Mouse (Mus musculus) CH12.LX (cell line): ENCODE results near the gene Prss30. TPM values are rescaled to one million over a fixed set of nuclear protein-coding genes. Genes with fewer than 3 reads are reported as not detected.

Source experiments
- DNase-seq: peaks from one replicate; pipeline ENCODE4 v3.0.0-alpha.2; 2013; ENCODE audit errors: extremely low read depth
- H3K27ac ChIP-seq: 2 replicates; pipeline ENCODE4 v1.5.1; 2012; ENCODE audit warnings: low read depth, mild to moderate bottlenecking, control low read depth, moderate library complexity; ENCODE audit not compliant: insufficient read depth
- H3K27me3 ChIP-seq: replicated peaks from 2 replicates; pipeline ENCODE3; 2012; ENCODE audit warnings: inconsistent platforms
- H3K36me3 ChIP-seq, 2 experiments: replicated peaks in 1 of 2; 2 replicates each; pipeline versions ENCODE3 to v1.6.1; 2012; ENCODE audit warnings: inconsistent platforms in 1 of 2, low read length in 1 of 2, mild to moderate bottlenecking in 1 of 2, mixed read lengths in 1 of 2, moderate library complexity in 1 of 2; ENCODE audit not compliant: control insufficient read depth in 1 of 2, insufficient read depth in 1 of 2
- H3K4me1 ChIP-seq, 2 experiments: 2 replicates each; pipeline ENCODE4 v1.6.1; 2012; ENCODE audit warnings: inconsistent platforms in 1 of 2, moderate library complexity in 1 of 2; ENCODE audit not compliant: insufficient read depth in 2 of 2, control insufficient read depth in 1 of 2
- H3K4me2 ChIP-seq: 2 replicates; pipeline ENCODE4 v1.6.1; 2012; ENCODE audit warnings: low read depth, mild to moderate bottlenecking, control low read depth; ENCODE audit not compliant: poor library complexity, insufficient read depth, severe bottlenecking
- H3K4me3 ChIP-seq, 3 experiments: fragments of 150-350 bp in 1 of 3; sonication (generic) in 1 of 3; replicated peaks in 1 of 3; 2 replicates each; pipeline versions ENCODE3 to v1.5.1; 2011 to 2012; ENCODE audit warnings: low read depth in 2 of 3, low read length in 2 of 3, mild to moderate bottlenecking in 2 of 3, moderate library complexity in 2 of 3, control low read depth in 1 of 3, improper control_type of control experiment in 1 of 3, inconsistent platforms in 1 of 3, mixed read lengths in 1 of 3; ENCODE audit not compliant: poor library complexity in 1 of 3
- H3K79me2 ChIP-seq: replicated peaks from 2 replicates; pipeline ENCODE4 v1.6.1; 2012; ENCODE audit warnings: mild to moderate bottlenecking, moderate library complexity; ENCODE audit not compliant: control insufficient read depth, poor library complexity, insufficient read depth, severe bottlenecking; ENCODE audit errors: extremely low read depth
- H3K9ac ChIP-seq: 2 replicates; pipeline ENCODE4 v1.6.1; 2012; ENCODE audit warnings: low read depth, mild to moderate bottlenecking, control low read depth, moderate library complexity; ENCODE audit not compliant: insufficient read depth
- H3K9me3 ChIP-seq: replicated peaks from 2 replicates; pipeline ENCODE3; 2012; ENCODE audit warnings: low read length, inconsistent platforms, mixed read lengths
- BHLHE40 ChIP-seq: IDR thresholded peaks from 2 replicates; pipeline ENCODE4 v1.6.1; 2011; ENCODE audit warnings: mild to moderate bottlenecking, low read depth, low read length, improper control_type of control experiment
- CHD2 ChIP-seq: IDR thresholded peaks from 2 replicates; pipeline ENCODE4 v1.6.1; 2011; ENCODE audit warnings: low read length, improper control_type of control experiment
- CTCF ChIP-seq, 2 experiments: IDR thresholded peaks in 1 of 2; conservative IDR thresholded peaks in 1 of 2; 2 replicates each; pipeline ENCODE4 v1.5.1; 2011 to 2012; ENCODE audit warnings: low read depth in 2 of 2, low read length in 2 of 2, improper control_type of control experiment in 1 of 2, inconsistent platforms in 1 of 2, mild to moderate bottlenecking in 1 of 2, moderate library complexity in 1 of 2
- E2F4 ChIP-seq: IDR thresholded peaks from 2 replicates; pipeline ENCODE4 v1.6.1; 2011; ENCODE audit warnings: low read depth, low read length, improper control_type of control experiment; ENCODE audit not compliant: insufficient replicate concordance
- ELF1 ChIP-seq: IDR thresholded peaks from 2 replicates; pipeline ENCODE4 v1.6.1; 2014; ENCODE audit warnings: low read depth, mild to moderate bottlenecking, inconsistent platforms, low read length, improper control_type of control experiment
- GABPA ChIP-seq: IDR thresholded peaks from 2 replicates; pipeline ENCODE4 v1.6.1; 2012; ENCODE audit warnings: low read depth, low read length, improper control_type of control experiment, inconsistent platforms; ENCODE audit not compliant: insufficient replicate concordance
- HCFC1 ChIP-seq: IDR thresholded peaks from 2 replicates; pipeline ENCODE4 v1.6.1; 2012; ENCODE audit warnings: low read depth, mild to moderate bottlenecking, inconsistent platforms, low read length, improper control_type of control experiment
- IRF4 ChIP-seq: IDR thresholded peaks from 2 replicates; pipeline ENCODE4 v1.6.1; 2014; ENCODE audit warnings: low read depth, mild to moderate bottlenecking, inconsistent platforms, low read length, improper control_type of control experiment
- JUN ChIP-seq: IDR thresholded peaks from 2 replicates; pipeline ENCODE4 v1.6.1; 2011; ENCODE audit warnings: low read depth, mild to moderate bottlenecking, low read length, improper control_type of control experiment, moderate library complexity; ENCODE audit not compliant: insufficient read depth
- JUND ChIP-seq: conservative IDR thresholded peaks from 2 replicates; pipeline ENCODE4 v1.6.1; 2011; ENCODE audit warnings: low read depth, low read length, improper control_type of control experiment
- KAT2A ChIP-seq: IDR thresholded peaks from 2 replicates; pipeline ENCODE4 v1.6.1; 2012; ENCODE audit warnings: low read length, improper control_type of control experiment, inconsistent platforms; ENCODE audit not compliant: insufficient replicate concordance
- MAFK ChIP-seq: IDR thresholded peaks from 2 replicates; pipeline ENCODE4 v1.6.1; 2011; ENCODE audit warnings: low read length, improper control_type of control experiment; ENCODE audit not compliant: insufficient replicate concordance
- MAX ChIP-seq: IDR thresholded peaks from 2 replicates; pipeline ENCODE4 v1.6.1; 2011; ENCODE audit warnings: low read length, improper control_type of control experiment
- MAZ ChIP-seq: IDR thresholded peaks from 2 replicates; pipeline ENCODE4 v1.6.1; 2012; ENCODE audit warnings: low read depth, mild to moderate bottlenecking, inconsistent platforms, low read length, improper control_type of control experiment, moderate library complexity
- MXI1 ChIP-seq: IDR thresholded peaks from 2 replicates; pipeline ENCODE4 v1.6.1; 2011; ENCODE audit warnings: mild to moderate bottlenecking, low read depth, low read length, improper control_type of control experiment
- MYC ChIP-seq: IDR thresholded peaks from 2 replicates; pipeline ENCODE4 v1.6.1; 2011; ENCODE audit warnings: low read depth, mild to moderate bottlenecking, improper control_type of control experiment, low read length
- NRF1 ChIP-seq: IDR thresholded peaks from 2 replicates; pipeline ENCODE4 v1.6.1; 2014; ENCODE audit warnings: low read depth, mild to moderate bottlenecking, inconsistent platforms, low read length, improper control_type of control experiment, moderate library complexity
- PAX5 ChIP-seq: IDR thresholded peaks from 2 replicates; pipeline ENCODE4 v1.6.1; 2012; ENCODE audit warnings: low read length, inconsistent platforms, mixed read lengths
- POLR2A ChIP-seq: IDR thresholded peaks from 2 replicates; pipeline ENCODE4 v1.6.1; 2011; ENCODE audit warnings: low read depth, mild to moderate bottlenecking, improper control_type of control experiment, low read length
- POLR2AphosphoS2 ChIP-seq: IDR thresholded peaks from 2 replicates; pipeline ENCODE4 v1.6.1; 2011; ENCODE audit warnings: low read depth, low read length, improper control_type of control experiment
- RAD21 ChIP-seq: IDR thresholded peaks from 2 replicates; pipeline ENCODE4 v1.6.1; 2011; ENCODE audit warnings: low read depth, mild to moderate bottlenecking, low read length, improper control_type of control experiment, moderate library complexity
- SIN3A ChIP-seq: IDR thresholded peaks from 2 replicates; pipeline ENCODE4 v1.6.1; 2012; ENCODE audit warnings: low read length, improper control_type of control experiment, inconsistent platforms
- SMC3 ChIP-seq: IDR thresholded peaks from 2 replicates; pipeline ENCODE4 v1.6.1; 2011; ENCODE audit warnings: low read depth, low read length, improper control_type of control experiment
- TCF12 ChIP-seq: IDR thresholded peaks from 2 replicates; pipeline ENCODE4 v1.6.1; 2014; ENCODE audit warnings: low read depth, mild to moderate bottlenecking, inconsistent platforms, low read length, improper control_type of control experiment
- UBTF ChIP-seq: IDR thresholded peaks from 2 replicates; pipeline ENCODE4 v1.6.1; 2012; ENCODE audit warnings: low read depth, mild to moderate bottlenecking, inconsistent platforms, low read length, improper control_type of control experiment, moderate library complexity
- USF1 ChIP-seq: IDR thresholded peaks from 2 replicates; pipeline ENCODE4 v1.6.1; 2014; ENCODE audit warnings: low read depth, mild to moderate bottlenecking, inconsistent platforms, low read length, improper control_type of control experiment
- ZC3H11A ChIP-seq: IDR thresholded peaks from 2 replicates; pipeline ENCODE4 v1.6.1; 2012; ENCODE audit warnings: low read depth, mild to moderate bottlenecking, inconsistent platforms, low read length, improper control_type of control experiment
- ZKSCAN1 ChIP-seq: IDR thresholded peaks from 2 replicates; pipeline ENCODE4 v1.6.1; 2012; ENCODE audit warnings: low read depth, inconsistent platforms, low read length, improper control_type of control experiment, borderline replicate concordance
- ZNF384 ChIP-seq: IDR thresholded peaks from 2 replicates; pipeline ENCODE4 v1.6.1; 2012; ENCODE audit warnings: low read depth, low read length, improper control_type of control experiment, inconsistent platforms
- dilution Hi-C: fragments of 300-500 bp; cut with MboI; formaldehyde crosslinking; loops from 2 replicates; pipeline ENCODE4 v1.14.3; 2020; ENCODE audit warnings: low sequenced_read_pairs; ENCODE audit not compliant: extremely low pct_unique_long_range_greater_than_20kb, extremely low pct_ligation_motif_present
- in situ Hi-C: fragments of 300-500 bp; cut with MboI; formaldehyde crosslinking; loops from 3 replicates; pipeline ENCODE4 v1.14.3; 2019; ENCODE audit warnings: low sequenced_read_pairs, low pct_ligation_motif_present, low pct_unique_long_range_greater_than_20kb, mixed read lengths
- polyA plus RNA-seq: library from polyadenylated mRNA; unstranded; fragments of >175 nt; gene quantifications from 2 replicates; pipeline ENCODE4 v1.2.1, GENCODE M21; 2012; ENCODE audit warnings: low read depth; ENCODE audit not compliant: insufficient read length
- total RNA-seq, 2 experiments: library from RNA; depleted of rRNA; stranded (reverse); fragments of 300-350 nt in 1 of 2; fragments of >200 nt in 1 of 2; gene quantifications; 2 replicates each; pipeline ENCODE4 v1.2.3; 2012 to 2014

Gene Prss30
- total and polyA plus RNA-seq, 3 experiments = 0.30 to 0.69 TPM; not detected in 1

DNA sequence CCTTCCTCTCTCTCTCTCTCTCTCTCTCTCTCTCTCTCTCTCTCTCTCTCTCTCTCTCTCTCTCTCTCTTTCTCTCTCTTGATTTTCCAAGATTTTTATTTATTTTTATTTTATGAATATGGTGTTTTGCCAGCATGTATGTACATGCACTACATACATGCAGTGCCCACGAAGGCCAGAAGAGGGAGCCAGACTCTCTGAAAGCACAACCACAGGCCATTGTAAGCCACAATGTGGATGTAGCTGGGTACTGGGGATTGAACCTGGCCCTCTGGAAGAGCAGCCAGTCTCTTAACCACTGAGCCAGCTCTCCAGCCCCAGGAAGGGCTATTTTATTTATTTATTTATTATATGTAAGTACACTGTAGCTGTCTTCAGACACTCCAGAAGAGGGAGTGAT lies 11.1 kb downstream of the Prss30 start:
- H3K27me3 ChIP-seq = no peaks in the 10 kb centered on the region
- no peaks in the 10 kb centered on the region for H3K79me2 ChIP-seq
- H3K9me3 ChIP-seq = no peaks in the 10 kb centered on the region
- H3K4me1 ChIP-seq = peaks cover 21 to 41% of the 10 kb centered on the region in 2 experiments
- no peak overlapping the region for H3K9ac ChIP-seq
- no peaks in the 10 kb centered on the region for H3K36me3 ChIP-seq
- no peak overlapping the region for H3K4me3 ChIP-seq
- dilution Hi-C loops = no loop called here
- H3K4me2 ChIP-seq = no peak overlapping the region
- DNase-seq = peak; percentile 70
- no peak overlapping the region for H3K27ac ChIP-seq
- TF ChIP-seq BHLHE40 (no peak), JUN (no peak), ZC3H11A (peak; percentile 22; the same call in 1 of the 2 replicates), GABPA (no peak), SMC3 (peak; percentile 76), E2F4 (no peak), ZNF384 (no peak), NRF1 (no peak), PAX5 (no peak), ELF1 (no peak), CTCF (conservative IDR thresholded peaks at IDR 0.05 in 1 of 2, IDR thresholded peaks at IDR 0.05 in 1 of 2; ENCODE audit: low read depth in 2 of 2, low read length in 2 of 2) (peak; percentile 32 to 83; a peak in 3 of 4 replicates), MAX (no peak), POLR2AphosphoS2 (no peak), MXI1 (no peak), KAT2A (no peak), JUND (no peak), HCFC1 (no peak), SIN3A (no peak), MAFK (no peak), RAD21 (peak; percentile 69)
- TF ChIP-seq, all 38 proteins: peak for 4
- in situ Hi-C loops = loop anchor here (10.0 kb wide), 3 partner anchors 104 to 304 kb away; partner anchors contain the start of genes Bicdl2, Flywch1 and Prss21

DNA sequence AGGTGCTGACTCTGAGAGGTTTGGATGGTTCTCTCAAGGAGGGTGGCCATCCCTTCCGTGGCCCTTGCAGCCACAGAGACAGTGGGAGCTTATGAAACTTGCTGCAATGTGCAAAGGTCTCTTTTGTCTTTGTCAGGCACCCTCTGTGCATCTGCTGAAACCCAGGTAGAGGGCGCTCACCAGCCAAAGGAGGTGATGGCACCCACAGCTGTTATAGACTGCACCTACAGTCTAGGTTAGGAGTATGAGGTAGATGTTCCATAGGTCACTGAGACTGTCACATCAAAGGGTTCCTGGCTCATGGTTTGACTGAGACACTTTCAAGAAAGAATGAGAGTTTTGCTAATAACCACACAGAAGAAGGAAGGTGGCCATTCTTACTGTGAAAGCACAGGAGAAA lies 11.6 kb downstream of the Prss30 start:
- TF ChIP-seq MXI1 (no peak), IRF4 (0 out of 2 replicates have a peak, but pooled peaks have one; percentile 9), ZKSCAN1 (no peak), MYC (no peak), CTCF (conservative IDR thresholded peaks at IDR 0.05 in 1 of 2, IDR thresholded peaks at IDR 0.05 in 1 of 2; ENCODE audit: low read depth in 2 of 2, low read length in 2 of 2) (peak; percentile 8 to 66; a peak in 2 of 4 replicates), BHLHE40 (no peak), SIN3A (peak; percentile 55; the same call in 1 of the 2 replicates), CHD2 (no peak), SMC3 (peak; percentile 43), UBTF (no peak), TCF12 (no peak), RAD21 (peak; percentile 28), NRF1 (no peak), USF1 (no peak), PAX5 (no peak), POLR2A (no peak), MAZ (no peak)
- TF ChIP-seq, all 38 proteins: peak for 5
- no peak overlapping the region for H3K4me2 ChIP-seq
- H3K9ac ChIP-seq = no peak overlapping the region
- peaks cover 21 to 41% of the 10 kb centered on the region in 2 experiments for H3K4me1 ChIP-seq
- H3K27me3 ChIP-seq = no peaks in the 10 kb centered on the region
- DNase-seq = peak; percentile 31
- no peaks in the 10 kb centered on the region for H3K36me3 ChIP-seq
- dilution Hi-C loops = no loop called here
- H3K79me2 ChIP-seq = no peaks in the 10 kb centered on the region
- H3K9me3 ChIP-seq = no peaks in the 10 kb centered on the region
- in situ Hi-C loops = loop anchor here (10.0 kb wide), 3 partner anchors 104 to 304 kb away; partner anchors contain the start of genes Bicdl2, Flywch1 and Prss21
- H3K4me3 ChIP-seq = no peak overlapping the region
- H3K27ac ChIP-seq = no peak overlapping the region
